Mouse (Mus musculus) myocyte (in vitro differentiated cells): ENCODE measurements around the gene Slc39a10.

Source experiments
- CEBPB ChIP-seq: IDR thresholded peaks from 2 replicates; pipeline ENCODE4 v1.6.1; 2011; ENCODE audit warnings: mild to moderate bottlenecking, moderate library complexity; ENCODE audit not compliant: poor library complexity, insufficient read depth, severe bottlenecking
- E2F4 ChIP-seq: IDR thresholded peaks from one replicate; pipeline ENCODE4 v1.6.1; 2011; ENCODE audit warnings: mild to moderate bottlenecking, control low read depth, moderate library complexity; ENCODE audit not compliant: insufficient read depth
- POLR2A ChIP-seq: IDR thresholded peaks from one replicate; pipeline ENCODE4 v1.6.1; 2011; ENCODE audit warnings: low read depth, mild to moderate bottlenecking, control low read depth, moderate library complexity; ENCODE audit not compliant: insufficient read length
- POLR2AphosphoS2 ChIP-seq: IDR thresholded peaks from one replicate; pipeline ENCODE4 v1.6.1; 2011; ENCODE audit warnings: low read depth, control low read depth; ENCODE audit not compliant: insufficient read length
- REST ChIP-seq: IDR thresholded peaks from one replicate; pipeline ENCODE4 v1.6.1; 2011; ENCODE audit warnings: mild to moderate bottlenecking, control low read depth, moderate library complexity; ENCODE audit not compliant: insufficient read depth, insufficient read length
- TCF12 ChIP-seq: IDR thresholded peaks from one replicate; pipeline ENCODE4 v1.6.1; 2011; ENCODE audit warnings: mild to moderate bottlenecking, control low read depth; ENCODE audit not compliant: poor library complexity, insufficient read depth, severe bottlenecking
- USF1 ChIP-seq: IDR thresholded peaks from one replicate; pipeline ENCODE4 v1.6.1; 2011; ENCODE audit warnings: low read depth, mild to moderate bottlenecking, control low read depth, moderate library complexity

- no peak for TF ChIP-seq E2F4
- no peak for TF ChIP-seq POLR2A
- no peak for TF ChIP-seq REST
- no peak for TF ChIP-seq USF1
- TF ChIP-seq TCF12 = no peak
- no peak for TF ChIP-seq POLR2AphosphoS2
- no peak for TF ChIP-seq CEBPB
These were observed 29.0 kb upstream of the Slc39a10 start for GRCm38 (mm10) chr1:46921630-46922029.
